Mouse (Mus musculus): ENCODE results near the gene Arcn1. TPM values are rescaled to one million over a fixed set of nuclear protein-coding genes. Genes with fewer than 3 reads are reported as not detected.

Gene Arcn1
- 47.9 TPM for polyA plus RNA-seq (2014; fragmentation: Illumina TruSeq; extraction: RNeasy Lipid Tissue Mini Kit (QIAGEN cat#74804); ENCODE audit: insufficient read depth, low read depth, low replicate concordance)

DNA sequence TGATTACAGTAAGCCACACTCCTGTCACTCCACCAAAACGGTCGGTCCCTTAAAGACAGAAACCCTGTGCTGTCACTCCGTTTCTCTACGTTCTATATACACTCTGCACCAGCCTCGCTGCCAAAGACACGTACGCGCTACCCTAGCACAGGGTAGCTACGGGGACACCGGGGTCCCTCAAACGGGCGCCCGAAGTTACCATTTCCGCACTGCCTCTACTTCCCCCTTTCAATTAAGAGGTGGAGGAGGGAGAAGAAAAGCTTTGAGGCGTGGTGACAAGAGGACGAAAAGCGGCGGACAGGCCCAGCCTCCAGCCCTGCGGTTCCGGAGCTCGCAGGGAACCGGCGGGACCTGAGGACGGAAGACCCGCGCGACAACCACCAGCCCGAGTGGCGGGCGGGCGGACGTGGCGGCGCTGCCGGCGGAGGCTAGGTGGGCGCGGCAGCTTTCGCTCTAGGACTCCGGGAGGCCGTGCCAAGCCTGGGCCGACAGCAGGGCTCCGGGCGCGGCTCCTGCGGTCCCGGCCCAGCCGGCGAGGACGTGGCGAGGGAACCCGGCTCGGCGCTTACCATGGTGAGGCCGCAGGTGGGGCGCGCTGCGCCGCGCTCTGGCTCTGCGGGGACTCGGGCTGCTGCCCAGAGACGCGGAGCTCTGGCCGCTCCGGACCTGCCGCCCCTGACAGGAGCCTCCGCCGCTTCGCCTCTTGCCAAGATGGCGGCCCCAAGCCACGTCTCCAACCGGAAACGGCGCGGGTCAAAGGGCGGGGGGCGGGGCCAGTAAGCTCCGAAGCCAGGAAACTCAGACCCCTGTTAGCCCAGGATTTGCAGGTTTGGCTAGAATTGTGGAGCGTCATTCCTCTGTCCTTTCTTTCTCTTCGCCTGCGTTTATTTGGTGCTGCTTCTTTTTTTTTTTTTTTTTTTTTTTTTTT is at the start of gene Arcn1, which contains the start of gene Ift46:
Arcn1 (minus strand) TSS at position 745 of the 928 bp plus-strand sequence.
Ift46 (plus strand) TSS at position 808 of the 928 bp plus-strand sequence.

DNA sequence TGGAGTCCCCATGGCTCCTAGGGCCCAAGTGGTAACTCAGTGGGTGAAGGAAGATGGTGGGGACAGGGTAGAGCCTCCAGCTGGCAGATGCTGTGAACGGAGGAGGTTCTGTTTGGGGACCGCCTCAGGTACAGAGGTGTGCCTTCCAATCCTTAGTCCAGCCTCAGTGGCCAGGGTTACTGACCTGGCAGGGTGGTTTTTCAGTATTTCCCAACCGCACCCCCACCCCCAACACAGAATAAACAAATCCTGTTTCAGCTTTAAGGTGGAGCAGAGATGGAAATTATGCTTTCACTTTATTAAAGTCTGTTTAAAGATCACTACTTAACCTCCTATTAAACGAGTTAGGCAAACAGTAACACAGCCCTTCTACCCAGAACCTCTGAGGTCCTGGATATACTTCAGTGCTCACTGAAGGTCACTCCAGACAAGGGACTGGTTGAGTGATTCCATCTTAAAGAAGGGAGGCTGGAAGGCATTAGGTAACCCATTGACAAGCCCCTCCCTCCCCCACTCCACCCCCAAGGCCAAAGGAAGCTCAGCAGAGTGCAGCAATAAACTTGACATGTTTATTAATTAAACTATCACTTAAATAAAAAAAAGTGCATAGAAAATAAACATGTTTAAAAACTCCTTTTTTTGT is 35.3 kb upstream of the Arcn1 start, which contains the start of gene Ttc36:
Ttc36 (minus strand) TSS at position 265 of the 643 bp plus-strand sequence.

DNA sequence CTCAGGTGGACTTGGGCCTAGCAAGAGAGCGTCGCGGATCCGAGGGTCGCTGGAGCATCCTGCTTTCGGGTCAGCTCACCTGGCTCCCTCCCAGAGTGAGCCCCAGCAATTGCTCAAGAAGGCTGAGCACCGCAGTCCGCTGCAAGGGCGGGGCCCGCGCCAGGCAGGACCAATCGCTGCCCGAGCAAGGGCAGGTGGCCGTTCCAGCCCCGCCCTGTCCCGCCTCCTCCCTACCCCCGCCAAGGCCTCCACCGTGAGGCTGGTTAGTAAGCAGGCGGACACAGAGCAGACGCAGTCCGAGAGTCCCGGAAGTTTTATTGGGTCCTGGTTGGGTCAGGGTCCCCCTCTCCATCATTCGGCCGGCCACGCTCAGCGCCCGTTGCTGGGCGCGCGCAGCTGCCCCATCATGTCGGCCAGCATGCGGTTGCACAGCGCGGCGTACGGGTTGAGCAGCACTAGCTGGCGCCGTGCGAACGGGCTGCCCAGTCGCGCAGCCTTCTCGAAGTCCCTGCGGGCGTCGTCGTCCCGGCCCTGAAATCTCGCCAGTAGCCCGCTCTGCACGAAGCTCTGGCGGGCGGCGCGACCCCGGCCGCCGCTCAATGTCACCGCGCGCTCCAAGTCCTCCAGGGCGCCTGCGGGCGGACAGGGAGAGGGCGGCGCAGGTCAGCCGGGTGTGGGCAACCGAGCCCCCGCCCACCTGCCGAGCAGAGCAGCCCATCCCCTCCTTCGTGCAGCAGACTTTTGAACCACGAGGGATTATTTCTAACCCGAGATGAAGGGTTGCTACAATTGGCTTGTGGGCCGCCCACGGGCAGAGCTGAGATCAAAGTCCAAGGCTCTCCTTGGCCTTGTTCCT is 31.7 kb upstream of the Arcn1 start, which contains the start of gene Tmem25:
Tmem25 (minus strand) TSS at position 206 of the 856 bp plus-strand sequence.

DNA sequence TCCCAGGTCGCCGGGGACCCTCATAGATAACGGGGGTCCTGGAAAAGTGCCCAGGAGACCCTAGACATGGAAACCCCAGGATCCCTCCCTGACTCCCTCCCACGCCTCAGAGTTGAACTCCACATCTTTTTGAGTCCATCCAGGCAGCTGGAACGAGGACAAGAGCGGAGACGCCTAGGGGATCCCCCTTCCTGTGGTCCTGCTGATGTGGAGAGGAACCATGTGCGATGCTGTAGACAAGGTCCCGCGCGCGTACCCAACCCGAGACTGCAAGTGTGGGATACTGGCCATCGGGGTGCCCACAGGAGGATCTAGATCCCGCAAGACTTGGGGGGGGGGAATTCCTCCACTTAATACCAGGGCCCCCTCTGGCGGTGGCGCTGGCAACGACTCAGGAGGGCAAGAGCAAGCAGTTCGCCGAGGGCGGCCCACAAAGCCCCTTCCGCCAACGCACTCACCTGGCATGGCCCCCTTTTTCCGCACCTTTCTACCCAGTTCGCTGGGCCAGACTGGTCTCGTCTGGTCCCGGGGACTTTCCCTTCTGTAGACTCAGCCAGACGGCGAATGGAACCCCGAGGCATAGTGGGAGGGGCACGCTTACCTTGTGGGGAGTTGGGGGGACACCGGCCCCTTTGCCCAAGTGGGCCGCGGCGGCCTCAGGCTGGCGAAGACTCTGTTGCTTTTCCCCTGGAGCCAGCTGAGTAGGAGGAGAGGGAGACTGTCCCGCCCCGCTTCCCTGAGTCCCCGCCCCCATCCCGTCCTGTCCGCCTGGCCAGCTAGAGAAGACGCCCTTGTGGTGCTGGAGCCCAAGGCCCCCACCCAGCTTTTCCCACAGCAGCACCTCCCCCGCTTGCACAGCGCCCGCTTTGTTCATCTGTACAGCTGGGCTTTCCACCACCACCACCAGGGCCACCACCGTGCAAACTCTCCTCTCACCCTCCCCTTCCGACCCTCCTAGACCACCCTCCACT is 32.8 kb downstream of the Arcn1 start, which contains the start of gene Phldb1:
Phldb1 (minus strand) TSS at position 675 of the 971 bp plus-strand sequence.

Other genes starting within 250 kb of the Arcn1 start
- gene Cxcr5, start 206.0 kb downstream of the Arcn1 start, polyA plus RNA-seq (2014; fragmentation: Illumina TruSeq; extraction: RNeasy Lipid Tissue Mini Kit (QIAGEN cat#74804); ENCODE audit: insufficient read depth, low read depth, low replicate concordance), result 7.2 TPM
- gene Ddx6, start 163.0 kb downstream of the Arcn1 start, polyA plus RNA-seq (2014; fragmentation: Illumina TruSeq; extraction: RNeasy Lipid Tissue Mini Kit (QIAGEN cat#74804); ENCODE audit: insufficient read depth, low read depth, low replicate concordance), result 38.7 TPM
- not detected for gene Treh, start 94.6 kb downstream of the Arcn1 start, polyA plus RNA-seq (2014; fragmentation: Illumina TruSeq; extraction: RNeasy Lipid Tissue Mini Kit (QIAGEN cat#74804); ENCODE audit: insufficient read depth, low read depth, low replicate concordance)
- gene Phldb1, start 32.6 kb downstream of the Arcn1 start, polyA plus RNA-seq (2014; fragmentation: Illumina TruSeq; extraction: RNeasy Lipid Tissue Mini Kit (QIAGEN cat#74804); ENCODE audit: insufficient read depth, low read depth, low replicate concordance), result 23.8 TPM
- 39.4 TPM for gene Ift46, start 63 bp upstream of the Arcn1 start, polyA plus RNA-seq (2014; fragmentation: Illumina TruSeq; extraction: RNeasy Lipid Tissue Mini Kit (QIAGEN cat#74804); ENCODE audit: insufficient read depth, low read depth, low replicate concordance)
- 1.5 TPM for gene Tmem25, start 31.5 kb upstream of the Arcn1 start, polyA plus RNA-seq (2014; fragmentation: Illumina TruSeq; extraction: RNeasy Lipid Tissue Mini Kit (QIAGEN cat#74804); ENCODE audit: insufficient read depth, low read depth, low replicate concordance)
- 17.0 TPM for gene Ttc36, start 35.2 kb upstream of the Arcn1 start, polyA plus RNA-seq (2014; fragmentation: Illumina TruSeq; extraction: RNeasy Lipid Tissue Mini Kit (QIAGEN cat#74804); ENCODE audit: insufficient read depth, low read depth, low replicate concordance)
- 3.3 TPM for gene Kmt2a, start 113.5 kb upstream of the Arcn1 start, polyA plus RNA-seq (2014; fragmentation: Illumina TruSeq; extraction: RNeasy Lipid Tissue Mini Kit (QIAGEN cat#74804); ENCODE audit: insufficient read depth, low read depth, low replicate concordance)
- gene Atp5l, start 152.9 kb upstream of the Arcn1 start, polyA plus RNA-seq (2014; fragmentation: Illumina TruSeq; extraction: RNeasy Lipid Tissue Mini Kit (QIAGEN cat#74804); ENCODE audit: insufficient read depth, low read depth, low replicate concordance), result 733 TPM
- gene Ube4a, start 197.8 kb upstream of the Arcn1 start, polyA plus RNA-seq (2014; fragmentation: Illumina TruSeq; extraction: RNeasy Lipid Tissue Mini Kit (QIAGEN cat#74804); ENCODE audit: insufficient read depth, low read depth, low replicate concordance), result 10.6 TPM
- gene Cd3g, start 212.6 kb upstream of the Arcn1 start, polyA plus RNA-seq (2014; fragmentation: Illumina TruSeq; extraction: RNeasy Lipid Tissue Mini Kit (QIAGEN cat#74804); ENCODE audit: insufficient read depth, low read depth, low replicate concordance), result 14.7 TPM
- gene Cd3d, start 213.9 kb upstream of the Arcn1 start, polyA plus RNA-seq (2014; fragmentation: Illumina TruSeq; extraction: RNeasy Lipid Tissue Mini Kit (QIAGEN cat#74804); ENCODE audit: insufficient read depth, low read depth, low replicate concordance), result 12.3 TPM
- 5.1 TPM for gene Cd3e, start 241.8 kb upstream of the Arcn1 start, polyA plus RNA-seq (2014; fragmentation: Illumina TruSeq; extraction: RNeasy Lipid Tissue Mini Kit (QIAGEN cat#74804); ENCODE audit: insufficient read depth, low read depth, low replicate concordance)